Mouse (Mus musculus): ENCODE measurements around the gene Slc35a3.

Gene Slc35a3

GRCm38 (mm10) chr3:116638572-116638971 lies 74.1 kb downstream of the Slc35a3 start:
- no peak for DNase-seq (ENCODE audit: low spot score)

DNA sequence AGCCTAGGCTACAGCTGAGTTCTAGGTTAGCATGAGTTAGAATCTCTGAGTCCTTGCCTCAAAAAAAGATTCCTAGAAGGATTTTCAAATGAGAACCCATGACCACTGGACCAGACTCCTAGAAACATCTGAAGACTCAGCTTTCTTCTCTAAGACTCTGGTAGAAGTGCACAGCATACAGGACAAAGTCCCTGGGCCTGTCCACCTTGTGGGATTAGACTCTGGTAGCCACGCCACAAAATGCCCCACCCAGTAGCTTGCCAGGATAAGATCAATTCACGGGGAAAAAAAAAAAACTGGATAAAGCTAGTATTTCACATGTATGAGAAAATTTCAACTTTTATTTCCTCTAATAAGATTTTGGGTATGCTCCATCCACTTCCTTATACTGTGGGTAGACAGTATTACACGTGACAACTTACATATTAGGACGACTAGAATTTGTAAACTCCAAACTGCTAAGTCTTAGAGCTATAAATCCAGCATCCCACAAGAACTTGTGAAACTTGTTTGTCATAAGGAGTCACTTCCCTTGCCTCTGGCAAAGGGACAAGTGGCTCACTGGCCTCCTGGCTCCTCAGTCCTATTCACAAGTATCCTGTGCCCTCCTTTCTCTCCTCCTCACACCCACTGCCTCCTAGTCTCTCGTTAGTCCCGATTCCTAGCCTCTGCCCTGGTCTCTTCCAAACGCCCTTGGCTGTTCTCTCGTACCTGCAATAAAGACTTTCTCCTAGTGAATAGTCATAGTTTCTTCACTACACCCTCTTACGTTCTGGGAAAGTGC lies 74.7 kb downstream of the Slc35a3 start:
- DNase-seq (ENCODE audit: low spot score): no peak

DNA sequence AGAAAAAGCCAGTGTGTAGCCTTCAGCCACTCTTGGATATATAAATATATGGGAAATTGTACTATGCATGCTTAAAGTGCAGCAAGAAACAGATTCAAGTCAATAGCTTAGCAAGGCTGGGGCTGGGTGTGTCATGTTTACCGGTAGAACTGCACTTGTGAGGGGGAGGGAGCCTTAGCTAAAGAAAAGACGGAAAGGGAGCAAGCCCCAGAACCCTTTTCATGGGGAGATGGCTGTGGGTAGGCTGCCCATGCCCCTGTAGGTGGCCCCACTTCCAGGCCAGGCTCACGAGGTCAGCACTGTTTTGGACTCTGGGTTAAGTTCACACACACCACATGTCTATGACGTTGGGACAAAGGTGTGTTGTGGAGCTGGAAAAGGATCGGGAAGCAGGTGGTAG lies 76.8 kb downstream of the Slc35a3 start:
- DNase-seq (ENCODE audit: low spot score): no peak

GRCm38 (mm10) chr3:116634853-116635252 lies 77.8 kb downstream of the Slc35a3 start:
- DNase-seq (ENCODE audit: low spot score): no peak

GRCm38 (mm10) chr3:116634091-116634490 lies 78.5 kb downstream of the Slc35a3 start:
- DNase-seq (ENCODE audit: low spot score): no peak

GRCm38 (mm10) chr3:116632971-116633370 lies 79.7 kb downstream of the Slc35a3 start:
- no peak for DNase-seq (ENCODE audit: low spot score)

DNA sequence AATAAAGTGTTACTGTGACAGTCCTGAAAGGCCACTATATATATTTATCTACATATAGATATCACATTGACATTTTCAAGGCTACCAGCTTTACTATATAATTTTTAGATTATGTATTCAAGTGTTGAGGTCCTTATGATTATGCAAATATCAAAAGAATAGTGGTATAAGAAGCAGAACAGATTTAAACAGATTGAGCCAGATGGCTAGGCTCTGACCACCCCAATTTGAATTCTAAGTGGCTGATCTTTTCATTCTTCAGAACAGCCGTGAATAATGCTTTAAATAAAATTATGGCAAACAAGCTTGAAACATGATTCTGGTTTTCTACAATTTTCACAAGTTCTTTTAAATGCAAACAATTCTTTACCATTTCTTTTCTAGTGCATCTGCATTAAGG lies 81.2 kb downstream of the Slc35a3 start:
- no peak for DNase-seq (ENCODE audit: low spot score)

DNA sequence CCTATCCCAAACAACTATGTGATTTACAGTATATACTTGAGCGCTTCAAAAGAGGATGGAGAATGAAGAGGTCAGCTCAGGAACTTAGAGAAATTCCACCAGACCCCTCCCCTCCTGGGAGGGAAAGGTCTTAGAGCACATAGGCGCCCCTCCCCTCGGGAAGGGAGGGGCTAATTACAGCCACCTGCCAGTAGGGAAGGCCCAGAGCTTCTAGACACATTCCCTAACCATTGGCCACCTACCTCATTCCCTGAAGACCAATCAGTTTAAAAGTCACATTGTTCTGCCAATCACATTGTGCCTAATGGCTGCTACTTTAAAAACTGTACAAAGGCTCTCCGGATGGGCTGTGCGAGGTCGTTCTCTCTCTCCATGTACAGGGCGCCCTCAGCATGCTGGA lies 90.0 kb downstream of the Slc35a3 start:
- no peak for DNase-seq (ENCODE audit: low spot score)

- DNase-seq (ENCODE audit: low spot score): peak; percentile 42
These were observed 91.8 kb downstream of the Slc35a3 start for GRCm38 (mm10) chr3:116620636-116621370.

Measured in MN1 (cell line).